Mouse (Mus musculus) urinary bladder, adult 18-20 months (tissue): Measurements from ENCODE around the gene Tulp2.
"Not testable (repeated sequence)": the region's sequence is repeated elsewhere in the genome, so short reads cannot be mapped to it uniquely, and the experiment has no call there.

Experiments used
- DNase-seq, 2 experiments: peaks; one replicate each; pipeline ENCODE4 v3.0.0; 2022; ENCODE audit warnings: low spot score in 2 of 2, mixed read lengths in 2 of 2

The Tulp2 gene

DNA sequence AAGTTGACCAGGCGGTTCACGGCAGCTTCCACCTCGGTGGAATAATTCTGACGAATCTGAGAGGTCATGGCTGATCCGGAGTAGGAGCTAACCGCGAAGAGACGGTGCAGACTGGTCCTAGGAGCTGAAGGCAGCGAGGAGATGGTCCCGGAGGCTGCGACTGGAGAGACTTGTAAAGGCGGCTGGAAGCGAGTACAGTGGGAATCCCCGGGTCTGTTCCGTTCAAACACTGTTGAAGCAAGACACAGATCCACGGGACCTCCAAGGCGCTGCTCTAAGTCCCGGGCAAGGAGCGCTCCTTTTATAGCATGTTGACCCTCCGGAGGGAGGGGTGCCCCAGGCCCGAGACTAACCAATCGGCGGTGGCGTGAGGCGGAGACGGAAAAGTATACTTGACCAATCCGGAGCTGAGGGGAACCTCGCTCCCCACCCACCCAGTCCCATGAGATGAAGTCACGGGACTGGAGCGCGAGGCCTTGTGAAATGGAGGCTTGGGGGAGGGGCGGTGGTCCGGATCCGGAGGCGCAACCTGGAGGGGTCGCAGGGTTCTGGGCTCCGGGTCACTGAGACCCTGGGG lies 22.0 kb upstream of the Tulp2 start, which contains the start of gene Ftl1:
Gene Ftl1, minus strand, starts transcription at position 321 of the 577 bp plus-strand sequence.
- peak; percentile 81 to 98 for DNase-seq

DNA sequence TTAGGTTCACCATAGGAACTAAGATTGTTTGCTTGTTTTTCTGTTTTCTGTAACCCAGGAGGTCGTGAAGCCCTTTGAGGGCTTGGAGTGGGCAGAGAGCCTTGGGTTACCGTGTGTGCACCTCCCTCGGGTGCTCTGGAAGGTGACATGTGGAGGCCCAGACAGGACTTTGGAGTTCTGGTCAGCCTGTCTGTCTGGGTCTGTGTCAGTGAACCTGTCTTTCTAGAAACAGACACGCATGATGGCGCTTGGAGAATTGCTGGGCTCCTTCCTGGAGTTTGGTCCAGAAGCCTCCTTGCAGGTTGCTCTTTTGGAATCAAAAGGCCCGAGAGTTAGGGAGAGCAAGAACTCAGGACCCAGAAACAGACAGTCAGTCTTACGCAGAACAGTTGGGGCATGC lies 21.3 kb upstream of the Tulp2 start:
- no peak for DNase-seq

DNA sequence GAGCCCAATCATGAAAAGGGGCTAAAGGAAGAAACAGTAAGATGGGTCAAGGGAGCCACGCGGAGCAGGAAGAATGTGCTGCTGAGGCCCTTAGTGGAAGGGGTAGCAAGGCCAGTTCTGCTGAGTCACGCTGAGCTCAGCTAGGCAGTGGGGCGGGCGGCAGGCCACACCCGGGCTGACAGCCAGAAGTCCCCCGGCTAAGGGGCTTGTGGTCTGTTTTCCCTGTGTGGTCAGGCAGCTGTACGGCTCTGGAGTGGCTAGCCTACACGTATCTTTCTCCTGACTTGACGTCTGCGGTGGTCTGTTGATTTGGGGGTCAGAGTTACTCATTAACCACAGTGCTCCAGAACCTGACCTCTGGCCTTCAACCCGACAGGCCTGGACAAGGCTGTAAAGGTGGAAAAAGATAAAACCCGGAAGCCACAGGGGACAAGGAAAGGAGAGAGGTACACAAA lies 20.8 kb upstream of the Tulp2 start:
- DNase-seq: peak; percentile 72 to 81

DNA sequence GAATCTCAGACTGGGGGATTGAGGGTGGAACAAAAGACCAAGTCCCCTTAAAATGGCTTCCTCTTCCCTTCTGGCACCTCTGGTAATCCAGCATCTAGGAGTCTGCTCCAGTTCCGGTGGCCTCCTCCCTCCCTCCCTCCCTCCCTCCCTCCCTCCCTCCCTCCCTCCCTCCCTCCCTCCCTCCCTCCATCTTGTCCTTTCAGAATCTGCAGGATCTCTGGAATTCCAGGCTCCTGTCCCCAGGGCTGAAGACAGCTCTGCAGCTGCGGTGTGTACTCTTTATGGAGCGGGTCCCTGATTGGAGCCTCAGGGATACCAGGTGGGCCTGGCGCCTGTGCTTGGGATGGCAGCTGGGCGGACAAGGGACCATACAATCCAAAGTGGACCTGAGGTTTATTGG lies 20.4 kb upstream of the Tulp2 start:
- no peak for DNase-seq

DNA sequence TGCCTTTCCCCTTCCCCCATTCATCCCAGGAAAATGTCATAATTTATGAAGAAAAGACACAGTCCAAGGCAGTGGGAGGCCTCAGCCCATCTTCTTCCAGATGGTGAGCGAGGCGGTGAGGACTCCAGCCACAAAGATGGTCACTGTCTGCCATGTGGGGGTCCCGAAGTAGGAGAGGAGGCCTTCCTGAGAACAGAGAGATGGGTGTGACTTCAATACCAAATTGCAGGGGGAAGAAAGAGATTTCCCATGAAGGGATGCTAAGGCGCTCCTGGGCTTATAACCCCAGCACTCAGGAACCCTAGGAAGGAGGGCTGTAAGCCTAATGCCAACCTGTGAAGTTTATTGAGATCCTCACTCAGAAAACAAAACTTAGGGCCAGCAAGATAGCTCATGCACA lies 19.9 kb upstream of the Tulp2 start:
- DNase-seq: no peak

DNA sequence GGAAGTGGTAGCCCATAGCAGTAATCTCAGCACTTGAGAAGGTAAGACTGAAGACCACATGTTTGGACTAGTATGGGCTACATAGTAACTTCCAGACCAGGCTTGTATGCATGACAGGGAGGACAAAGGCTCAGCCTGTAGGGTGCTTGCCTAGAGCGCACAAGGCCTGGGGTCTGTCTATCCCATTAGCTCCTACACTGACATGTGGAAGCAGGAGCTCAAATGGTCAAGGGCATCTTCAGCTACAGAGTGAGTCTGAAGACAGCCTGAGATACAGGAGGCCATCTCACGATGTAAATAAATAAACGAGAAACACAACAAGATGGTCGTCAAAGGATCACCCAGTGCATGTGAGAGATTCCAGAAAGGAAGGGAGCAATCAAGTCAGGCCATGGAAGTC lies 19.4 kb upstream of the Tulp2 start:
- no peak for DNase-seq

DNA sequence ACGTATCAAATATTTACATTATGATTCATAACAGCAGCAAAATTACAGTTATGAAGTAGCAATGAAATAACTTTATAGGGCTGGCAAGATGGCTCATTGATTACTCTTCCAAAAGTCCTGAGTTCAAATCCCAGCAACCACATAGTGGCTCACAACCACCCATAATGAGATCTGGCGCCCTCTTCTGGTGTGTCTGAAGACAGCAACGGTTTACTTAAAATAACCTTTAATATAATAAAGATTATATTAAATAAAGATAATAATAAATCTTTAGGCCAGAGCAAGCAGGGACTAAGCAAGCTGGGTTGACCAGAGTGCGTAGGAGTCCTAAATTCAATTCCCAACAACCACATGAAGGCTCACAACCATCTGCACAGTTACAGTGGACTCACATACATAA lies 18.8 kb upstream of the Tulp2 start:
- DNase-seq: not testable (repeated sequence)

DNA sequence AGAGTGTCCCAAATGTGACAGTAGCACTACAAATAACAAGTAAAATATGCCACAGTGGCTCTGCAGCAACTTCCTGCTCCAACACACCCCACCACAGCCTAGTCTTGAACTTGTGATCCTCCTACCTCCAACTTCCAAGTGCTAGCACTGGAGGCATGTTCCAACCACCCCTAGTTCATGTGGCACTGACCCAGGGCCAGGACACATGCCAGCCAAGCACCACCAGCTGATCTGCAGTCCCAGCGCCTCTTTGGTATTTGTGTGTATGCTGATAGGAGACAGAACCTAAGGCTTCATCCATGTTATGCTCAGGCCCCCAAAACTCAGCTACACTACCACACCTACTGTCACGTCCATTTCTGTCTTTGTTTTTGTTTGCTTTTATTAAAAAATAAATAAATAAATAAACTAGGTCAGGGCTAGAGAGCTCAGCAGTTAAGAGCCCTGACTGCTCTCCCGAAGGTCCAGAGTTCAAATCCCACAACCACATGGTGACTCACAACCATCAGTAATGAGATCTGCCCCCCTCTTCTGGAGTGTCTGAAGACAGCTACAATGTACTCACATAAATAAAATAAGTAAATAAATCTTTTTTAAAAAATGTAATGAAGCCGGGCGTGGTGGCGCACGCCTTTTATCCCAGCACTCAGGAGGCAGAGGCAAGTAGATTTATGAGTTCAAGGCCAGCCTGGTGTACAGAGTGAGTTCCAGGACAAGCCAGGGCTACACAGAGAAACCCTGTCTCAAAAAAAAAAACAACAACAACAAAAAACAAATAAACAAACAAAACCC lies 17.5 kb upstream of the Tulp2 start:
- DNase-seq: no peak

DNA sequence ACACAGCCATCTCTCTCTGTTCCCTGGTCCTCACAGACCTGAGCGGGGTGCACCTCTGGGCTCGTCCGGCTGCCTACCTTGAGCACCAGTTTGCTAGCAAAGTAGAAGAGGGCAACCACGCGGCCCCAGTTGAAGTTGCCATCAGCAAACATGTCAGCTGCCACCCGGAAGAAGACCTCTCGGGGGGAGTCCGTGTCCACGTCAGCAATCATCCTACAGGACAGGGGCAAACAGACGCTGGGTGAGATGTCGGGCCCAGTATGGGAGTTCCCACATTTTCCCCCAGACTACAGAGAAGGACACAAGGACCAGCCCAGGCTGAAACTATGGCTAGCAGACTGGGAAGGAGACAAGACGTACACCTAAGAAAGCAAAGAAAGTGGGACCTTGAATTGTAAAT lies 16.6 kb upstream of the Tulp2 start:
- DNase-seq: no peak

DNA sequence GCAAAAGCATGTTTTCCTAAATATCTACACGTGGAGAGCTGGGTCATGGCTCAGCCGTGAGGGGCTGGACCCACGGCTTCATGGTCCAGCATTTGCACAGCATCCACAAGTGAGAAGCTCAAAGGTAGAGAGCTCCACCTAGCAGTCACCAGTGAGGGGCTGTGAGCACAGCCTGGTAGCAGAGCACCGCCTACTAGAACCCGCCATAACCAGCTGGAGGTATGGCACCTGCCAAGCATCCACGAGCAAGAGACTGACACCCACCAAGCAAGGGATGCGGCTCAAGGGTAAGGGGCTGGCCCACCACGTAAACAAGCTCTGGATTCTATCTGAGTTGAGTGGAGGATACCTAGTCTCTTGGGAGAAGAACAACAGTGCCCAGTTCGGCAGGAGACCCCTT lies 16.1 kb upstream of the Tulp2 start:
- DNase-seq: no peak

DNA sequence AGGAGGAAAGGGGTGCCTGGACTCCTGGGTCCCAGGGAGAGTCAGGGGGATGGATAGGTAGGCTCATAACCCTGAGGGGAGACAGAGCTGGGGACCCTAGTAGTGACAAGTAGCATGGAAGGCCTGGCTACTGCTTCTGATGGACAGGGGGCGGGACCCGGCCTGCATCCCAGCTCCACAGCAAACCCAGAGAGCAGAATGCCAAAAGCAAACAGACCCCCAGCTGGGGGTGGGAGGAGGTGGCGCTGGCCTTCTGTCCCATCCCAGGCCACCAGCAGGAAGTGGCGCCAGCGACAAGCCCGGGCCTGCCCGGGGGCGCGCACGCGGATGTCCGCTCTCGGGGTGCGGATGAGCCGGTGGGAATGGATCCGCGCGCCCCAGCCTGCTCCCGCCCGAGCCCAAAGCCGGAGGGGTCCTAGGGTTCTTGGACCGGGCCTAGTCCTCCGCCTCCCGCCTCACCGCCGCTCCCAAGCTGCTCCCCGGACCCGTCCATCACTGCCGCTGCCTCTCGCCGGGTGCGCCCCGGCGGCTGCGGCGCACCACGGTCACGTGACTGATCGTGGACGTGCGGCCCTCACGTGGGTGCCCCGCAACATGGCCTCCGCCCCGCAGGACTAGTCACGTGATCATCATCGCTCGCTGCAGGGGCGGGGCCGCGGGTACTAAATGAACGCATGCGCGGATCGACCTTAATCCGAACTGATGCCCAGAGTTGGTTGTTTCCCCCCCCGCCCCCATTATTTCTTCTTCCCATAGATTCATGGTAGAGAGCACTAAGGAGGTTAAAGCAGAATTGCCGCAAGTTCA lies 15.2 kb upstream of the Tulp2 start, which contains the start of gene Bax:
Gene Bax, minus strand, starts transcription at position 616 of the 807 bp plus-strand sequence.
- peak; percentile 89 to 93 for DNase-seq

DNA sequence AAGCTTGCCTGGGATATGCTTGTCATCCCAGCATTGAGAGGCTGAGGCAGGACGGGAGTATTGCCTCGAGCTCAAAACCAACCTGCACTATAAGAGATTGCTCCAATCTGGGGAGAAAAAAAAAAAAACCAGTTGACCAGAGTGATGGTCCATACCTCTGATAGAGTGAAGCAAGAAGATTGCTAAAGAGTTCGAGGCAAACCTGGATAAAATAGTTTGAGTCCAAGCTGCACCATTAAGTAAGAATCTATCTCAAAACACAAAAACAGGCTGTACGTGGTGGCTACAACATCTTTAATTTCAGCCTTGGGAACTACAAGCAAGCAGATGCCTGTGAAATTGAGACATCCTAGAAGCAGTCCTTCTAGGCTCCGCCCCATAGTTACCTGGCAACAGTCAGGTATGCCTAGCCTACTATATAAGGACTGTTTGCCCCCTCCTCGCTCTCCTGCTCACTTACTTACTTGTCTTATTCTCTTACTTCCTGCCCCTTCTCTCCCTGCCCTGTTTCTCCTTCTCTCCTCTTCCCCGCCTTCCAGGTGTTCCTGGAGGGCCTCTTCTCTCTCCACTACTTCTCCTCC lies 14.5 kb upstream of the Tulp2 start:
- no peak for DNase-seq

DNA sequence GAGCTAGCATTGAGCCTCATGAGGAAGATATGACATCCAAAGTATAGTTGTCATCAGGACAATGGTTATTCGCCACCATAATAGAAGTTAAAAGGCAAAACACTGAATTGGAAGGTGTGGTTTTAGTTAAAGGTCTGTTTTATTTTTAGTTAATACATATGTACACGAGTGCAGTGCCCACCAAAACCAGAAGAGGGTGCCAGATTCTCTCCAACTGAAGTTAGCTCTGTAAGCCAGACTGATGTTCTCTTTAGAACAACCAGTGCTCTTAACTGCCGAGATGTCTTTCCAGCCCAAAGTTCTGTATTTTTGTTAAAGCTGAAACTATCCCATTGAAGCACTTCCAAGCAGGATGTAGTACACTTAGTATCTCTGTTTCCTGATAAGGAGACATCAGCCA lies 10.8 kb upstream of the Tulp2 start:
- DNase-seq: peak in 1 of 2 experiments; percentile 62

DNA sequence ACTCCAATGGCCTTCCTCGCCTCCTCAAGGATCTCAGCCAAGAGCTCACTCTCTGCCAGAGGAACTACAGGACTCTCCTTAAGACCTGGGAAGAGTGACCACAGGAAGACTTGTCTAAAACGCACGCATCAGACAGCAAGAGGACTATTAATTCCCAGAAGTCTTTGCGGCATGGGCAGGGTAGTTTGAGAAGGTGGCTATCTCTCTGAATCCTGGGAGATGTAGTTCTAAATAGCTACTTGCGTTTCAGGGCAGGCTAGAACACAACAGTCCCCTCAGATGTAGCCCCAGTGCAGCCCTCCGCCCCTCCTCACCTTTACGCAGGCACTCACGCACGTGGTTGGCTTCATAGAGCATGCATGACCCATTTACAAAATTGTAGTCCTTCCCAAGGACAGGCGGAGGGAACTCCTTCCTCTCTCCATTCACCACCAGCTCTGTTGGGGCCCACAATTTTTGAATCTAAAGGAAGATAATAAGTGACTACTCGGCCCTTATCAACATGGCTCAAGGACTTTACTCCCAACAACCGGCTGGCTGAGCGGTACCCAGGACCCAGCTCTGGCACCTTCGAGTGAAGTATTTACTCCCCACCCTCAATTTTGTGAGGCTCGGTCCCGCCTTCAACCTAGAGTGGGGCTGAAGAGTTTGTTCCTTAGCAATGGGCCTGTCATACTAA lies 6.2 kb upstream of the Tulp2 start:
- DNase-seq: peak in 1 of 2 experiments; percentile 0

DNA sequence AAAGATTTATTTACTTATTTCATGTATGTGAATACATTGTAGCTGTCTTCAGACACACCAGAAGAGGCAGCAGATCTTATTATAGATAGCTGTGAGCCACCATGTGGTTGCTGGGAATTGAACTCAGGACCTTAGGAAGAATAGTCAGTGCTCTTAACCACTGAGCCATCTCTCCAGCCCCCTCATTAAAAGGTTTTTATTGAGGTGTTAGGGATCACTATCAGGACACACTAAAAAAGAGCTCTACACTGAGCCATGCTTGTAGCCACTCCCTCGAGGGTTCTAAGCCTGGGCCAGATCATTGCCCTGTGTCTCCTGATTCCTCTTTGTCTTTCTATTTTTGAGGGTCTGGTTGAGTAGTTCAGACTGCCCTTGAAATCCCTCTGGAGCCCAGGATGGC lies 5.2 kb upstream of the Tulp2 start:
- no peak for DNase-seq

DNA sequence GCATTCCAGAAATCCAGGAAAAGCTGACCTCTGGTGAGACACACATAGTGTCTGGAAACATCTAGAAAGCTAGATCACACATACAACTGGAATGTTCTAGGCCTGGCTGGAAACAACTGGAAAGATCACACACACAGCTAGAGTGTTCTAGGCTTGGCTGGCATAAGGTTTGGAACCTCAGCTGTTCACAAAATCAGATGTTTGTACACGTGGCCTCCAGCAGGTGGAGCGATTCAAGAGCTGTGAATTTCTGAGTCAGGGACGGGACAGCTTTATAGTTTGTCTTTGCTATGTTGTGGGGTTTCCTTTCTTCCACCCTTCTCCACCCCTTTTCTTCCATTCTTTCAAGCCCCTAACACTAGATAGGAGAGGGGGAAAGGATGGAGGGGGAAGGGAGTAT lies 4.7 kb upstream of the Tulp2 start:
- DNase-seq: peak in 1 of 2 experiments; percentile 48

DNA sequence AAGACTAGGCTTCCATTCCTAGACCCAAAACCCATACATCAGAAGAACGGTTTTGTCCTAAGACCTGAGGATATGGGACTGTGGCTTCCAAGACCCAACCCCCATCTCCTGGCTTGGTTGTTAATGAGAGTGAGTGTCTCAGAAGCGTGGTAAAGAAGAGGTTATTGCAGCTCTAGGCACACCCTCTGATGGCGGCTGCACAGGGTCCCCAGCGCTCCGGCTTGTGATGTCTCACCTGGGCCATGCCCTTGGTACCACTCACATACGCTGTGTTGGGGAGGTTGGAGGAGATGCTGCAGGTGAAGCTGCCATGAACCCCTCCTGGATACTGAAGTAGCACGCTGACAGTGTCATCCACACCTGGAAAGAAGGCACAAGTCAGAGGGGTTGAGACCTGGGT lies 2.9 kb upstream of the Tulp2 start:
- no peak for DNase-seq

DNA sequence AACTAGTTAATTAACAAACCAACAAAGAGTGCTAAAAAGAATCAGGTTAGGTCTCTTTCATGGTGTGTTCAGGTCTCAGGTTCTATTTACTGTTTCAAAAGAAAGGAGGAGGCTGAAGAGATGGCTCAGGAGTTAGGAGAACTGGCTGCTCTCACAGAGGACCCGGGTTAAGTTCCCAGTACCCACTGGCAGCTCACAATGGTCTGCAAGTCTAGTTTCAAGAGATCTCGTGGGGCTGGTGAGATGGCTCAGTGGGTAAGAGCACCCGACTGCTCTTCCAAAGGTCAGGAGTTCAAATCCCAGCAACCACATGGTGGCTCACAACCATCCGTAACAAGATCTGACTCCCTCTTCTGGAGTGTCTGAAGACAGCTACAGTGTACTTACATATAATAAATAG lies 1.4 kb upstream of the Tulp2 start:
- DNase-seq: not testable (repeated sequence)

DNA sequence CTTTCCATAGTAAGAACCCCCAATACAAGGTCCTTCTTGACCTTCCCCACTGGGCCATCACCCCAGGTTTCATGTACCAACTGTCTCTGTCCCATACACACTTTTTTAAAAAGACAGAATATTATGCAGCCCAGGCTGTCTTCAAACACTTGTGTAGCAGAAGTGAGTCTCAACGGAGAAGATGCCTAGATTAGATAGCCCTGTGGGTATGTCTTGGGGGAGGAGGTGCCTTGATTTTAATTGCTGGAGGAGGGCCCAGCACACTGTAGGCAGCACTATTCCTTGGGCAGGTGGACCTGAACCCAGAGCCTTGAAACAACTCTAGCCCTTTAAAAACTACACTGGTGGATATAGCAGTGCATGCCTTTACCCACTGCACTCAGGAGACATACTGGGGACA lies 489 bp downstream of the Tulp2 start:
- no peak for DNase-seq

DNA sequence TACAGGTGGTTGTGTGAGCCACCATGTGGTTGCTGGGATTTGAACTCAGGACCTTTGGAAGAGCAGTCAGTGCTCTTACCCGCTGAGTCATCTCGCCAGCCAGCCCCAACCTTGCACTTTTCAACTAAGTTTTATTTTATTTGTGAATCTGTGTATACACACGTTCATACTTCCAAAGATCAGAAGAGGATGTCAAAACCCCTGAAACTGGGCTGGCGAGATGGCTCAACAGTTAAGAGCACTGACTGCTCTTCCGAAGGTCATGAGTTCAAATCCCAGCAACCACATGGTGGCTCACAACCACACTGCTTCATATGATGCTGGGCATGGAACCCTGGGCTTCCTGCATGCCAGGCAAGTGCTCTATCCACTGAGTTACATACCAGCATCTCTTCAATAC lies 3.3 kb downstream of the Tulp2 start:
- DNase-seq: not testable (repeated sequence)

DNA sequence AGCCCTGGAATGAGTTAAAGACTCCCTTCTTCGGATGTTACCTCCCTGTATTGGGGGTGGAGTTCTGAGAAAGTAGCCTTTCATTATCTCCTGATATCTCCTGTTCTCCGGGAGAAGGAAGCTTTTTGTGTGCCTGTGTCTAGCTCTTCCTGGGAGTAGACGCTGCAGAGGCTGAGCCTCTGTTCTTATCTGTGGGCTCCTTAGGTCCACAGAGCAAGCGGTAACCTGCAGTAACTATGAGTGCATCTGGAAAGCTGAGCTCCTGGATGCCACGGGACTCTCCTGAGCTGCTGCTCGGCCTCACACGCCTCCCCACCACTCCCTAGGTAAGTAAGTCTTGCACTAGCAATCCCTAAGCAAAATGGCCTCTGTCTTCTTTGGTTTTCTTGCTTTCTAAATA lies 4.5 kb downstream of the Tulp2 start:
- DNase-seq: no peak
